In the genomic region with DNA sequence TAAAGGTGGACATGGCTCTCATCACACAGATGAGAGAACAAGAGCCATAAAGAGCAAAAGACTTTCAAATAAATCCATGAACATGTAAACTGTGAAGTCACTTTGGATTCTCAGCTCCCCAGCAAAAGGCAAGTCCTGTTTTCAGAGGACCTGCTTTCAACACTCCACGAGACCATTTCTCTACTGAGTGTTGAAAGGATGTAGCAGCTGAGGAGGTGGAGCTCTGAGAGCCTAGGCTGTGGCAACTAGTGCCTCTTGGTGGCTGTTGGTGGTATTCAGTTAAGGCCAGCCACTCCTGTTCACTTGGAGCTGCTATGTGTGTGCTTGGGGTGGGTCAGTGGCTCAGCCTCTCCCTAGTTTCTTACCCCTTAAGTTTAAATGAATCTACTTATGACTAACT, we compare ENCODE assay signal across 8 mouse cellular contexts. TPM values are rescaled to one million over a fixed set of nuclear protein-coding genes. Genes with fewer than 3 reads are reported as not detected.
DNase-seq lines count a peak whose midpoint lies in the region; ATAC-seq and TF ChIP-seq lines count a peak whose summit lies in the region.

No protein-coding gene starts in this region.

- WGBS in lung, embryonic 15.5 days: 8% methylated on average over 1 of the region's 1 CpGs
- 50% methylated on average over 1 of the region's 1 CpGs for WGBS in hindbrain, embryonic 11.5 days

- peak overlapping the region; percentile 66; the same call in 1 of the 2 replicates for H3K9ac ChIP-seq in lung, embryonic 15.5 days
- H3K9ac ChIP-seq in hindbrain, embryonic 11.5 days (ENCODE audit: low read depth, low read length): 0 out of 2 replicates have a peak overlapping the region, but pooled peaks have one; percentile 8

- no peak overlapping the region for H3K27ac ChIP-seq in lung, embryonic 15.5 days
- no peak overlapping the region for H3K27ac ChIP-seq in hindbrain, embryonic 11.5 days (ENCODE audit: low read depth, low read length)

- H3K4me1 ChIP-seq in lung, embryonic 15.5 days: peaks cover 19% of the 10 kb centered on the region
- peaks cover 8% of the 10 kb centered on the region; the same call in 1 of the 2 replicates for H3K4me1 ChIP-seq in hindbrain, embryonic 11.5 days (replicated peaks; ENCODE audit: control insufficient read depth, insufficient read depth, low read length)
- H3K4me1 ChIP-seq in megakaryocyte, embryonic 14.5 days: peaks cover 39% of the 10 kb centered on the region

- no peak for TF ChIP-seq POLR2A in brain, embryonic 14.5 days (IDR thresholded peaks at IDR 0.05; ENCODE audit: borderline replicate concordance, extremely low read depth, insufficient read depth, insufficient read length, poor library complexity, severe bottlenecking)

- H3K4me3 ChIP-seq in lung, embryonic 15.5 days: peak overlapping the region; percentile 79
- peak overlapping the region; percentile 65 for H3K4me3 ChIP-seq in hindbrain, embryonic 11.5 days (ENCODE audit: low read depth, low read length)
- peak overlapping the region; percentile 95 for H3K4me3 ChIP-seq in megakaryocyte, embryonic 14.5 days (replicated peaks)

- no peak for ATAC-seq in lung, embryonic 15.5 days (ENCODE audit: borderline replicate concordance, extremely low read depth, low FRiP score, low TSS enrichment)
- ATAC-seq in hindbrain, embryonic 11.5 days (ENCODE audit: low FRiP score): no peak

- H3K36me3 ChIP-seq in lung, embryonic 15.5 days: 0 out of 2 replicates have a peak, but pooled peaks cover 3% of the 10 kb centered on the region
- no peaks in the 10 kb centered on the region for H3K36me3 ChIP-seq in hindbrain, embryonic 11.5 days (ENCODE audit: control insufficient read depth, insufficient read depth, low read length)
- peaks cover 10% of the 10 kb centered on the region for H3K36me3 ChIP-seq in megakaryocyte, embryonic 14.5 days (replicated peaks; ENCODE audit: low read length)

- peak; percentile 24; the same call in 1 of the 2 replicates for TF ChIP-seq CTCF in brain, embryonic 14.5 days (IDR thresholded peaks at IDR 0.05; ENCODE audit: borderline replicate concordance, extremely low read depth, insufficient read depth, insufficient read length)

- H3K4me2 ChIP-seq in lung, embryonic 15.5 days: peak overlapping the region; percentile 94
- peak overlapping the region; percentile 80 for H3K4me2 ChIP-seq in hindbrain, embryonic 11.5 days (replicated peaks; ENCODE audit: low read depth, low read length)

- DNase-seq in lung, adult 18-20 months: no peak
- DNase-seq in brain, embryonic 14.5 days (ENCODE audit: low read depth): peak; percentile 25
- DNase-seq in hindbrain, embryonic 11.5 days (ENCODE audit: low spot score): peak; percentile 37
- DNase-seq in gastrocnemius, postnatal 4 days (ENCODE audit: low spot score in 2 of 2): no peak
- DNase-seq in left cerebral cortex, adult 18-20 months (ENCODE audit: low spot score in 2 of 2): no peak
- no peak for DNase-seq in gastrocnemius, adult 8-10 months (ENCODE audit: low spot score in 2 of 2)

- H3K27me3 ChIP-seq in lung, embryonic 15.5 days: no peaks in the 10 kb centered on the region
- H3K27me3 ChIP-seq in hindbrain, embryonic 11.5 days (ENCODE audit: control insufficient read depth, insufficient read depth, low read length): no peaks in the 10 kb centered on the region
- H3K27me3 ChIP-seq in megakaryocyte, embryonic 14.5 days (replicated peaks): peaks cover 9% of the 10 kb centered on the region

- H3K9me3 ChIP-seq in lung, embryonic 15.5 days: no peaks in the 10 kb centered on the region
- H3K9me3 ChIP-seq in hindbrain, embryonic 11.5 days (ENCODE audit: control insufficient read depth, low read length): no peaks in the 10 kb centered on the region
- no peaks in the 10 kb centered on the region for H3K9me3 ChIP-seq in megakaryocyte, embryonic 14.5 days

RNA-seq across cellular contexts. Expression of a gene that starts 1.5 kb away (rescaled TPM):
- polyA plus RNA-seq in lung, embryonic 15.5 days (2015; fragmentation: Nextera tagmentation; extraction: Ambion mirVana): 82.2 and 83.5 TPM in 2 replicates
- 20.3 and 31.9 TPM in 2 replicates for polyA plus RNA-seq in brain, embryonic 14.5 days (2012; rRNA removed)
- 79.5 and 80.6 TPM in 2 replicates for polyA plus RNA-seq in hindbrain, embryonic 11.5 days (2014; fragmentation: Nextera tagmentation; extraction: Ambion mirVana)
- polyA plus RNA-seq in megakaryocyte, embryonic 14.5 days (2012; ENCODE audit: insufficient read depth, low replicate concordance): 38.1 and 95.4 TPM in 2 replicates
- total RNA-seq in gastrocnemius, postnatal 4 days (2021): 10 to 100 TPM; 14.9 to 17.2 TPM
- under 1 TPM; 0.37 to 0.42 TPM for total RNA-seq in left cerebral cortex, adult 18-20 months (2021)
- under 1 TPM; 0.31 to 0.56 (median 0.41) TPM for total RNA-seq in gastrocnemius, adult 8-10 months (2022)

RNA-seq across cellular contexts. Expression of a gene that starts 1.8 kb away (rescaled TPM):
- polyA plus RNA-seq in lung, embryonic 15.5 days (2015; fragmentation: Nextera tagmentation; extraction: Ambion mirVana): 0.74 and 0.86 TPM in 2 replicates
- polyA plus RNA-seq in brain, embryonic 14.5 days (2012; rRNA removed): 0.62 and 0.77 TPM in 2 replicates
- 0.93 and 1.2 TPM in 2 replicates for polyA plus RNA-seq in hindbrain, embryonic 11.5 days (2014; fragmentation: Nextera tagmentation; extraction: Ambion mirVana)
- not detected in 2 replicates for polyA plus RNA-seq in megakaryocyte, embryonic 14.5 days (2012; ENCODE audit: insufficient read depth, low replicate concordance)
- under 1 TPM; 0.22 to 0.23 TPM for total RNA-seq in gastrocnemius, postnatal 4 days (2021)
- total RNA-seq in left cerebral cortex, adult 18-20 months (2021): under 1 TPM; 0.53 to 0.66 TPM
- total RNA-seq in gastrocnemius, adult 8-10 months (2022): under 1 TPM; 0.24 to 0.94 (median 0.58) TPM

RNA-seq across cellular contexts. Expression of a gene that starts 16.0 kb away (rescaled TPM):
- polyA plus RNA-seq in lung, embryonic 15.5 days (2015; fragmentation: Nextera tagmentation; extraction: Ambion mirVana): 156 TPM in 2 replicates
- 121 and 143 TPM in 2 replicates for polyA plus RNA-seq in brain, embryonic 14.5 days (2012; rRNA removed)
- polyA plus RNA-seq in hindbrain, embryonic 11.5 days (2014; fragmentation: Nextera tagmentation; extraction: Ambion mirVana): 139 TPM in 2 replicates
- 25.3 and 30.8 TPM in 2 replicates for polyA plus RNA-seq in megakaryocyte, embryonic 14.5 days (2012; ENCODE audit: insufficient read depth, low replicate concordance)
- total RNA-seq in gastrocnemius, postnatal 4 days (2021): 100 to 1,000 TPM; 837 to 892 TPM
- 100 to 1,000 TPM; 259 to 269 TPM for total RNA-seq in left cerebral cortex, adult 18-20 months (2021)
- total RNA-seq in gastrocnemius, adult 8-10 months (2022): 100 to 1,000 TPM; 144 to 161 (median 159) TPM

RNA-seq across cellular contexts. Expression of a gene that starts 40.7 kb away (rescaled TPM):
- polyA plus RNA-seq in lung, embryonic 15.5 days (2015; fragmentation: Nextera tagmentation; extraction: Ambion mirVana): 11.3 and 12.1 TPM in 2 replicates
- 87.5 and 93.8 TPM in 2 replicates for polyA plus RNA-seq in brain, embryonic 14.5 days (2012; rRNA removed)
- 15.1 and 17.0 TPM in 2 replicates for polyA plus RNA-seq in hindbrain, embryonic 11.5 days (2014; fragmentation: Nextera tagmentation; extraction: Ambion mirVana)
- polyA plus RNA-seq in megakaryocyte, embryonic 14.5 days (2012; ENCODE audit: insufficient read depth, low replicate concordance): 72.0 and 104 TPM in 2 replicates
- total RNA-seq in gastrocnemius, postnatal 4 days (2021): 10 to 100 TPM; 40.7 to 44.4 TPM
- total RNA-seq in left cerebral cortex, adult 18-20 months (2021): 10 to 100 TPM; 45.1 to 45.4 TPM
- total RNA-seq in gastrocnemius, adult 8-10 months (2022): 10 to 100 TPM; 14.6 to 17.7 (median 16.2) TPM

RNA-seq across cellular contexts. Expression of a gene that starts 44.5 kb away (rescaled TPM):
- polyA plus RNA-seq in lung, embryonic 15.5 days (2015; fragmentation: Nextera tagmentation; extraction: Ambion mirVana): 0.93 and 0.98 TPM in 2 replicates
- 0.27 and 0.37 TPM in 2 replicates for polyA plus RNA-seq in brain, embryonic 14.5 days (2012; rRNA removed)
- 0.80 and 0.93 TPM in 2 replicates for polyA plus RNA-seq in hindbrain, embryonic 11.5 days (2014; fragmentation: Nextera tagmentation; extraction: Ambion mirVana)
- 0.75 and 2.7 TPM in 2 replicates for polyA plus RNA-seq in megakaryocyte, embryonic 14.5 days (2012; ENCODE audit: insufficient read depth, low replicate concordance)
- under 1 TPM in 1 of 2 experiments, not detected in 1; 0.44 TPM for total RNA-seq in gastrocnemius, postnatal 4 days (2021)
- under 1 TPM; 0.42 to 0.53 TPM for total RNA-seq in left cerebral cortex, adult 18-20 months (2021)
- total RNA-seq in gastrocnemius, adult 8-10 months (2022): not detected

Comparison
In these comparisons a context has a peak if more than half of its experiments do, and no peak if none do; other contexts are left out.
1. DNase-seq: peak in brain, embryonic 14.5 days (single experiment) and hindbrain, embryonic 11.5 days (single experiment); none in lung, adult 18-20 months (0 of 2), gastrocnemius, postnatal 4 days (0 of 2), left cerebral cortex, adult 18-20 months (0 of 2) and gastrocnemius, adult 8-10 months (0 of 2).
2. Peak in every context shown above with its lines, with median percentiles within 50 percentile points of each other: H3K4me3 ChIP-seq.